Mouse (Mus musculus) A20 (cell line): ENCODE measurements around the gene Tmem108.

Source experiments
- DNase-seq: peaks from one replicate; pipeline ENCODE4 v3.0.0-alpha.2; 2011; ENCODE audit warnings: low read depth, low spot score

Tmem108 gene

DNA sequence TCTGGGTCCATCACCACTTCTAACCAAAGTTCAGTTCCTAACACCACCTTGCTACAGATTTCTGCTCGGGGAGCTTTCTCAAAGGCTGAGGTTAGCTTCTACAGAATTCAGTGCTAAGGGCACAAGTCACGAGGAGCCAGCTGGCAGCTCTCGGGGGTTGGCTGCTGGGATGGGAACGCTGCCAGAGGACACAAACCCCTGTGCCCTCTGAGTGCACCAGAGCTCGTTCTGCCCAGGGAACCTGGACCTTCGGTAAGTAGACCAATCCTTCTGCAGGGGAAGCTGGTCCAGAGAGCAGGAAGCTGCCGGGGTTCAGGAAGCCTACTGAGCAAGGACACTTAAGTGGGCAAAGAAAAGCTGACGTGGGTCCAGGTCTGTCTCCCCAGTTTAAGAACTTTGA lies 40.6 kb downstream of the Tmem108 start:
- no peak for DNase-seq

DNA sequence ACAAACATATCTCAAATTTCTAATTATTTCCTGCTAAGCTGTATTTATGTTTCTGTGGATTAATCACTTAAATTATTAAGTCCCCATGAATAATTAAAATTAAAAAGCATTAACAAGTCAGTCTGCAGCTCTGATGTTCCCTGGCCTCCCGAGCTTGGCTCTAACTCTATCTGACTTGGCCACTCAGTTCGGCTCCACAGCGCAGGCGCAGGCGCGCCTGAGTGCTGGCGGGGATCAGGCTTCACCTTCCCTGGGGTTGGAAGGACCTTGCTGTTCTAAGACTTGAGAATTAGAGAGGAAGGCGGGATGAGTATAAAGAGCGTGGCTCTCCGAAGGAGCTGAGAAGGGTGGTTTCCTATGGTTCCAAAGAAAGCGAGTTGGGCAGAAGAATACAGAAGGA lies 41.6 kb downstream of the Tmem108 start:
- no peak for DNase-seq

DNA sequence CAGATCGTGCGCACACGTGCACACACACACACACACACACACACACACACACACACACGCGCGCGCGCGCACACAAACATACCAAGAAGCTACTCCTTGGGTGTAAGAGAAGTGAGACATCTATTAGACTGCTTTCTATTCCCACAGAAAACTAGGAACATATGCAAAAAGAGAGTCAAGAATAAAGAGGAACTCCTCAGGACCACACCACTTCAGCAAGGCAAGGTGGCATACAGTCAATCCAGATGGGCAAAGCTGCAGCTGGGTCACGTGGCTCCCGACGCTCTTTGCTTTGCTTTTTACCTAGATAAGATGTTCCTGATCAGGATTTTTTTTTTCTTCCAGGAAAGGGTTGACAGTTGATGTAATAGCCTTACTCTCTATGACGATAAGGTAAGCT lies 45.6 kb downstream of the Tmem108 start:
- no peak for DNase-seq

DNA sequence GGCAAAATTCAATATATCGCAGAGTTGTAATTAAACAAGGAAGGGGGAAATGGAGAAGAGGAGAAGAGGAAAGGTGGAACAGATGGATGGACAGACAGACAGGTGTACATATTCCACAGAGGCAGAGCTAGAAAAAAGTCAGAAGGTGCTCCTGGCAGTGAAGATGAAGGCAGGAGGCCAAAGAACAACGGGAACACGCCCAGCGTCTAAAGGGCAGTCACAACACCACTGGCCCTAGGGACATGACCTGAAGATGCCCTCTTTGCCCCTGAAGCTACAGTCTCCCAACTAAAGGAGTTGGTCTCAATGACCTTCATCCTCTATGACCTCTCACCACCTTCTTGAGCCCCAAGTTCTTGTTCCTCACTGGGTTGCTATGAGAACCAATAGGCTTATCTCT lies 46.3 kb downstream of the Tmem108 start:
- DNase-seq, result no peak

DNA sequence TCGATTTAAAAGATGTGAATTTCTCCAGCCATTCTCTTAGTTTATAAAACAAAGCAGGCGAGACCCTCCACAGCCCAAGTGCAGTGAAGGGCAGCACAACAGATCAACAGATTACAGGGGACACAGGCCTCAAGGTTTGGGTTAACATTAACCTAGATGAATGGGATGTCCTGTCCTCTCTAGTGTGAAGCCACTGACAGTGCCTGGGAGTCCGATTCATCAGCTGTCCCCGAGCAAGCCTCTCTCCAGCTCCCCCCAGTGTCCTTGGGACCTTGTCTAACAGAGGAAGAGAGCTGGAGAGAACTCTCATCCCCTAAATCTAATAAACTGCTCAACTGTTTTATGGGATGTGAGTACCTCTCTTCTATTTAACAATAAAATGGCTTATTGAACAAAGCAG lies 48.4 kb downstream of the Tmem108 start:
- DNase-seq, result no peak

DNA sequence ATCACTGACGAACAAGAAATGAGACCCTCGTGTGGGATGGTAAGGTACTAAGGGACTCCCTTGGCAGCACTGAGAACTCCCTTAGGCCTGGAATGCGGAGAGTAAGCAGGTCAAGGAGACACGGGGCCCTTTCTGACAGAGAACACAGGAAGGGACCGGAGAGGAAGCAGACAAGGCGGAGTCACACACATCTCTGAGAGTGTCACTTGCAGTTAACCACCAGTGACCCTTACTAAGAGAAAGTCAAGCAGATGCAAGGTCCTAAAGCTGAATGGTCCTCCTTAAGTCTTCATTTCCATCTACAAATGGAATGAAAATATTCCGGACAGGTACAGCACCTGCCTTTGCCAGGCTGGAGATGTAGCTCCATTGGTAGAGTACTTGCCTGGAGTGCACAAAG lies 48.9 kb downstream of the Tmem108 start:
- DNase-seq, result no peak

DNA sequence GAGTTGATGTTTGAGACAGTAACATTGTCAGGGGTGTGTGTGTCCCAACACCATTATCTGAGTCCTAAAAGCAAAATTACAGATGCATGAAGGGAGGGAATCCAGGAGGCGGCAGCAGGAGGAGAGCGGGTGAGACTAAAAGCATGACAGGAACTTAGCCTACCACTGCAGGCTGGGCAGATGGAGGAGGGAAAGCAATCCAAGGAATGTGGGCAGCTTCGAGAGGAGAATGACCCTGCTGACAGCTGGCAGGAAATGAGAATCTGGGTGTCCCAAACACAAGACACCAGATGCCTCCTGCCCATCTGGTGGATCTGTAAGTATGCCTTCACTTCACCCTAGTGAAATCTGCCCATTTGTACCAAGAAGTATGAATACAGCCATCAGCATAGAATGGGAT lies 51.9 kb downstream of the Tmem108 start:
- peak; percentile 16 for DNase-seq

DNA sequence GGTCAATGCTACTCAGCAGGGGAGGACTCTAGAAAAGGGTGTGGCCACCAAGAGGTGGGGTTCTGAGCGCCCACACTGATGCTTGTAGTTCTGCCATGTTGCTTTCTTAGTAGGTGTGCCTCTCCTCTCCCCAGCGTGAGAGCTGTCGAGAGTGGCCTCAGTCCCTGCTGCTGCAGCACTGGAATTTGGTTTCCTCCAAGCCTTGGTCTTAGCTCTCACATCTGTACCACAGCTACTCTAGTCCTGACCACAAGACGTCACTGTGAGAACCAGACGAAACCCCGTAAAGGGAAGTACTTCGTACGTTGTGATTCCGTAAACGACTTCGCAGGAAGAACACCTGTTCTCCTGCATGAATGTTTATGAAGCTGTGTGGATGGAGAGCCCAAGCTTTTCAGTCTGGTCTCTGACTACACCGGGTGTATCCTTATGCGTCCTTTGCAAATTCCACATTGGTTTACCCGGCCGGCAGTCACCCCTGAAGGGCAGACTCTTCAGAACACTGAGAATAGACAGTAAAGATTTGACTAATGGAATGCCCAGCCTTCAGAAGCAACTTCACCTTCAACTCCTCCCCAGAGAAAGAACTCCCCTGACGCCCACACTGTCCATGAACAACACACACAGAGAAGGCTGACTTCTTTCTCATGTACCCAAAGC lies 53.0 kb downstream of the Tmem108 start:
- peak; percentile 92 for DNase-seq

DNA sequence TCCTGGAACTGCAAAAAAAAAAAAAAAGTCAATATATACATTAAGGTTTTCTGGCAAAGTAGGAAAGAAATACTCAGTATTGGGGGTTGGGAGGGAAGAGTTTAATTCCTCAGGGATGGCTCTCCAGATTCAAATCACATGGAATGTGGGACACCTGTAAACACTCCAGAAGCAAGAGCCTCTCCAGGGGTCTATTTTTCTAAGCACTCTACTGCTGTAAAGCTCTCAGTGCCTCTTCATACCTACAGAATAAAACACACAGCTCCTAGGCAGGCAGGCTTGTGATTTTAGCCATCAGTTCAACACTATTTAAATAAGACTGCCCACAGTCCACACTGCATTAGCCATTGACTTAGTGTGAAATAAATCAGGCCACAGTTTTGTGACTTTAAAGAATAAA lies 53.8 kb downstream of the Tmem108 start:
- no peak for DNase-seq

DNA sequence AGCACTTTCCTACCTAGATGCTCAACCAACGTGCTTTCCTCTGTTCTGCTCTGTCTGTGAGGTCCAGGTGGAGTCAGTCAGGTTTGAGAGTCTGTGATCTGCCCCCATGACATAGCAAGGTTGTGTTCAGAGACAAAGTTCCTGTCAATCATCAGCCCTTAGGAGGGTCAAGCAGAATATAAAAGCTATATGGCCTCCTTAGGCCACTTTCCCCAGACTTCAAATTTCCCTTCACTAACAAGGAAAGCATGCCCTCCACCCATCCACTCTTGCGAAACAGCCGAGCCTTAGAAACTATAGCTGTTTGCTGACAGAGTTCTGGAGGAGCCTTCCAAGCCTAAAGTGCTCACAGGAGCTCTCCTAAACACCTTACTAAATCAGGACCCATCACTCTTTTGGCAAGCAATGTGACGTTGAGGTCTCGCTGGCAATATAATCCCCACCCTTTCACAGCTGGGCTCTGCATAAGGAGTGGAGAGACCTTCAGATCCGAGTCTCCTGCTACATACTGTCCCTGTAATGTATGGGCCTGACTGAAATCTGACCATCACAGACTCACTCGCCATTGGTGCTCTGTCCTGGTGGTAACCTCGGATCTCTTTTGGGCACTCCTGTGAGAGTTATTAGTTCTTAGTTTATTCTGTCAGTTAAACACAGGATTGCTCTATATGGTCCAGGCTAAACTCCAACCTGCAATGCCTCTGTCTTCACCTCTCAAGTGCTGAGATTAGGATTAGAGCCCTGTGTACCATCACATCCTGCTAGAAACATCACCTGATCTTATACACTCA lies 54.4 kb downstream of the Tmem108 start:
- no peak for DNase-seq

DNA sequence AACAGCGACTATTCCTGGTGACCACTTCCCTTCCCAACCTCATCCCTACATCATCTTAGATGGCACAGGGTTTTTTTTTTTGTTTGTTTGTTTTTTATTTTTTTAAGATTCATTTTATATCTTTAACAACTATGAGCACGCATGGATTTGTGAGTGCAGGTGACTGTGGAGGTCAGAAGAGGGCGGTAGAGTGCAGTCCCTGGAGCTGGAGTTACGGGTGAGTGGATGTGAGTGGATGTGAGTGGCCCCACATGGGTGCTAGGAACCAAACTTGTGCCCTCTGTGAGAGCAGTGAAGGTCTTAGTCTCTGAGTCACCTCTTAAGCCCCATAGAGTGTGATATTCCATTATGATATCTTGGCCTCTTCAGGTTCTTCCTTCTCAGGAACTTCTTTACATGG lies 55.9 kb downstream of the Tmem108 start:
- DNase-seq, result peak; percentile 12

DNA sequence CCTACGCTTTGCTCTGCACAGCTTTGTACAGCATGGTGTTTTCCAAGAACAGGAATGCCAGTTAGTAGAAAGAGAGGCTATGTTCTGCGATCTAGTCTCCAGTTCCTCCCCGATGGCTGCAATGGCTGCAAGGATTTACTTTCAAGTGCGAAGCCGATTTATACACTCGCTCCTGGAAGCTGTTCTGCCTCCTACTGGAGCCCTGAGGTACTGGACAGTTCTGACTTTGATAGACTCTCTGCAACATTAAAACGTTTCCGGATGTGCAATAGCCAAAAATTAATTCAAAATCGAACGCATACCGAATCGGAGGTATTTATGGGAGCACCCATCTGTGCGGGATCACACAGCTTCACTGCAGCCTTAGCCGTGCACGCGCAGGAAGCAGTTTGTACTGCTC lies 58.6 kb downstream of the Tmem108 start:
- DNase-seq, result no peak

DNA sequence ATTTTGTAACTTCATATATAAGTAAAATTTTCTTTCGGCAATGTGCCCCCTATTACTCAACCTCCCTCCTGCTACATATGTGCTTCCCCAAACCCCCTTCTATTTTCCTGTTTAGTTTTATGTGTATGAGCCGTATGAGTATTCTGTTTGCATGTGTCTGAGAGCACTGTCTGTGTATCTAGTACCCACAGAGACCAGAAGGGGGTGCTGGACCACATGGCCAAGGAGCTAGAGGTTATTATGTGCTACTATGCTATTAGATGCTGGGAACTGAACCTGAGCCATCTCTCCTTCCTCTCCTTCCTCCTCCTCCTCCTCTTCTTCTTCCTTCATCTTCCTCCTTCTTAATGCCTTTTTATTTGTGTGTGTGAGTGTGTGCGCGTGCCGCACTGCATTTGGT lies 59.2 kb downstream of the Tmem108 start:
- DNase-seq, result peak; percentile 27

DNA sequence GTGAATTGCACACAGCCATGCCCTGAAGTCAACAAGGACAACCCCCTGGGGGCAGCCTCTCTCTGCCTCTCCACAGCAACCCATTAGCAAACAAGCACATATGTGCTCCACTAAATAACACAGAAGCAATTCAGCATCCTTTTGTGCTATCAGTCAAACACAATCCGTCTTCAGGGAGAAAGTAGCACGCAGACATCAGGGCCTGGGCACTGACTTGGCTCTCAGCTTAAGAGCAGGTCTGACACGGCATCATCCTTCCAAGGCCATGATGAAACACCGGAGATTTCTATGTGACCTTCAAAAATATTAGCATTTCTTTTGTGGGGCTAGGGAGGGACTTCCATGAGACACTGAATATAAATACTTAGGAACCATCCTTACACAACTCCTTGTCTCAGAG lies 60.2 kb downstream of the Tmem108 start:
- no peak for DNase-seq

DNA sequence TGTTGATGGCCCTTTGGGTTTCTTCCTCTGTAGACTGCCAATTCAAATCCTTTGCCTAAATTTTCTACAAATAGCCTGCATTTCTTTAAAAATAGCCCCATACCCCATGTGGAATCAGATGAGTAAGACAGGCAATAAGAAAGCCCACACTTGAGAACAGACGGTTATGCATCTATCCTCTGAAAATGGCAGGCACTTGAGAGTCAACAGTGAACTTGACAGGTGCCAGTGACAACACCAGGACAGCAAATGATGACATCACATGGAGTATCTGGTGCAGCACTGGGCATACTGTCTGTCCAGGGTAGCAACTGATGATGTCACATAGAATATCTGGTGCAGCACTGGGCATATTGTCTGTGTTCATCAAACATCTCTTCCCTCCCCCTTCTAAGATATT lies 61.4 kb downstream of the Tmem108 start:
- no peak for DNase-seq

DNA sequence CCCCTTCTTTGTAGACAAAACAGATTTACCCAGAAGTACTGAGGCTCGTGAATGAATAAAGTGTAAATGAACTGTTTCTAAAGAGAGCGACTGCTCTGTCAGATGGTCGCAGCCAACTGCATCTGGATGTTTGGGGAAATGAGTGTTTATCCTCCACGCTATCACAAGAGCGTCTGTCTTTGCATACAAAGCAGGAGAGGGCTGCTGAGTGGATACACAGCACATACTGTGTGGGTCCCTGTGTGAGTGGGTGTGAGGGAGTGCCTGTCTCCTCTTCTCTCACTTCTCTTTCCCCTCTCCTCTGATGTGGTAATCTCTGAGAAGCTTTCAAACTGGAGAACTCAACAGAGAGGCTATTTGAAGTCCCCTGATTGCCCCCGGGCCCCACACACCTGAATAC lies 64.7 kb downstream of the Tmem108 start:
- DNase-seq, result peak; percentile 64

DNA sequence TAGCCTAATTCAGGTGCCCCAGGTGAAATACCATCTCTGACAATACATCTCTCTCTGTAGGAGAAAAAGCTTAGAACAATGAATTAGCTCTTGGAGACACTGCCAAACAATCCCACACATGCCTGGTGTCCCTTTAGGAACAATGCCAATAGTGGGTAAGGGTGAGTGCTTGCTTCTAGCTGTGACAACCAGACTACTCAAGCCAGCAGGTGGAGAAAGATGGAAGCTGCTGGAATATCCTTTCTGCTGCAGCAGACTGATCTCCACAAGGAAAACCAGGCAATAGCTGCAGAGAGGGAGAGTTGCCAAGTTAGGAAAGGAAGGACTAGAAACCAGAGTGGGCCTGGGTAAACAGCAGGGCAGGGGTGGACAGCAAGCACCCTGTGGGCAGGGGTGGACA lies 67.8 kb downstream of the Tmem108 start:
- no peak for DNase-seq

DNA sequence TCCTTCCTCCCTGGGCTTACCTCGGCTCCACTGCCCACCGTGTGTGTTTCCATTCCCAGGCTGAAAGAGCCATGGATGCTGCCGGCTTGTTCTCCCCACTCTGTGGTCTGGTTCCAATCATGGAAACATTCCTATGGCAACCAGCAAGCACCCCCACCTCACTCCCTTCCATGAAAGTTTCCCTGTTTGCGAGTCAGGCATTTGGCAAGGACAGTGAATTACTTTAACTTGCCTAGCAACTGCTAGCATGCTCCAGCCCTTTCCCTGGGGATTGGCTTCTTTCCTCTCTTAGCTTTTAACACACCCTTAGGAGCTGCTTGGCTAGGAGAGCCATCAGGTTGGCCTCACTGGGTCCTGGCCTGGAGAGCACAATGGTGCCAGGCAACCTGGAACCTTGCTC lies 68.9 kb downstream of the Tmem108 start:
- no peak for DNase-seq

DNA sequence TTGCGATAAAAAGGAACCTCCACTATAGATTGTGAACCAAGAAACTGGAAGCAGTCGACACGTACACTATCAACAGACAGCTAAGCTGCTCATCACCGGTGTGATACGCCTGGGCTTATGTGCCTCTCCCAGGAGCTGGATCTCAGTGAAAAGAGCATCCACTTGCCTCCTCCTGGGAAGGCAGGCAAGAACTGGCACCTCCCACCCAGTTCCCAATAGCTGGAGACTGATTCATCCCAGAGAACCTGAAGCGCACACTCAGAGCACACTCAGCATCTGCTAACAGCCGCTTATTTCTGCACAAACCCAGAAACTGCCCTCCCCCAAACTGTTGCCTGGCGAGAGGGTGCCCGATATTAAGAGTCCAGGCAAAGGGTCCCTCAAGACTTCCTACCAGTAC lies 69.8 kb downstream of the Tmem108 start:
- no peak for DNase-seq

DNA sequence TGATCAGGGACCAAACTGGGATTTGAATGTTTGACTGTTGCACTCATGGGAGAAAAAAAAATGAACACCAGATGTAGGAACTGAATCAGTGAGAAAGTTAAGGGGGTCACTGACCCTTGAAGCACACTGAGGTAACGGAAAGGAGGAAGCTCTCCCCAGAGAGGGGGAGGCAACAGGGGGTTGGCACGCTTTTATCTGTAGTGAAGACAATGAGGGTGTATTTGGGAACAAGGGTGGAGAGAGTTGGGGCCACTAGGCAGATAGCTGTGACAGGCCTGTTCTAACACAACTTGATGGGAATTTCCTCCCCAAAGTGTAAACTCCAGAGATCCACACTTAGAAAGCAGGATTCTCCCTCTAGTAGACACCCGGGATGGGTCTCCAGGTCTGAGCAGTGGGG lies 71.2 kb downstream of the Tmem108 start:
- peak; percentile 34 for DNase-seq

DNA sequence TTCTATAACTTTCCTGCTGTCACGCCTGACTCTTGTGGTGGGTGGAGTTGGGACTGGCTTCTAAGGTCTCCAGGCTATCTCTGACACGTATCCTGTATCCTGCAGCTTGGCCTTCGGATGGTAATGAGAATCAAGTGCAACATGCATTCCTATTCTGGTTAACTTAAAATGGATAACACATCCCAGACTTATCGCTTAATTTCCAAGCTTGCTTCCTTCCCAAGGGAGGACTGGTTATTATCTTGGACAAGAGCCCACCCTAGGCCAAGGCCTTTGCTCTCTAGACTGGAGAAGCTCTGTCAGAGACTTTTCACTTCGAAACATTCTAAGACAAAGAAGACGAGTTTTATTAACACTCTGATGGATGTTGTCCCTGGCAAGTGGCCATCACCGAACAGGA lies 71.9 kb downstream of the Tmem108 start:
- no peak for DNase-seq

DNA sequence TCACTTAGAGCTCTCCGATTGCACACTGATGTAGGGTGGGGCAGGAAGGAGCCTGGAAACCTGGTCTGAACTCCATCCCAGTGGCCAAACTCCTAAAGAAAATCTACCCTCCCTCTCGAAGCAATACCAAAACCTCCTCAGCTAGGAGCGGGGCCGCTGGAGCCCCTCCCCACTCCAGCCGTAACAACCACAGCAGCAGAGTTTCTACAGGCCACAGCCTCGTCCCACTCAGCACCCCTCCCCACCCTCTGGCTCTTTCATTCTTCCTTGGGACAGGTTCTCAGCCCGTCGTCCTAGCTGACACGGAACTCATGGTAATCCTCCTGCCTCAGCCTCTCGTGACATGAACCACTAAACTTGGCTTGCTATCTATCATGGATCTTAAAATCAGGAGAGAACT lies 72.6 kb downstream of the Tmem108 start:
- DNase-seq, result no peak

DNA sequence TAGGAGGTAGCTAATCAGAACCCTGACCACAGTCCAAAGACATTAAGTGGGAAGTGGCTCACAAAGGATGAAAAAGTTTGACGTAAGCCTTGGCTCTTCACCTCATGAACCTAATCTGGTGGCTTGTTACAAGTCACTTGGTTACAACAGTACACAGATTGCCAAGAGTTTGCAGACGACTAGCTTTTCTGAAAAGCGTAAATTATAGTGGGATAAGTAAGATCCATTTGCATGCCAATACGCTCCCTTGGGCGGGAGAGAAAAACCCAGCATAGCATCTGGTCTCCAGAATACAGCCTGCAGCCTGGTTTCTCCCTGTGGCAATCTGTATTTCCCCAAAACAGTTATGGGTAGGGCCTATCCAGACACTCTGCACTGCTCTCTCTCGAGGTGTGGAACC lies 74.5 kb downstream of the Tmem108 start:
- no peak for DNase-seq
